Mouse (Mus musculus): ENCODE measurements around the gene Tmtc1.

DNA sequence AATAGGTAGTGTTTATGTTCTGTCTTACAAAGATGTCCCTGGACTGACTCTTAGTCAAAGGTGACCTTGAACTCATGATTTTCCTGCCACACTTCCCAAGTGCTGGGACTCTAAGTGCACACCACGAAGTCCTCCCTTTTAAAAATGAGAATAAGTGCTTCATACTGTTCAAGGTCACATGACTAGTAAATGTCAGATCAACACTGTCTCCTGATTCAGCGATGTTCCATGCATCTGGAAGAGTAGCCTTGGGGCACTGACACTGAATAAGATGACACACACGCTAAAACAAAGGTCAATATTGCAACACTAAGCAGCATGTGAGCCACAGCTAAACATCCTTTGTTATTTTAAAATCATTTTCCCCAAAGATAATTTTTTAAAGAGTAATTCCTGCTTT lies 139.0 kb downstream of the Tmtc1 start:
- TF ChIP-seq EP300 (IDR thresholded peaks at IDR 0.05; ENCODE audit: insufficient read depth, low read depth, low read length) (no peak), CTCF (IDR thresholded peaks at IDR 0.05; ENCODE audit: low read depth, low read length) (no peak), POLR2A (IDR thresholded peaks at IDR 0.05; ENCODE audit: insufficient read depth, low read length) (no peak)

Measured in ES-Bruce4 (cell line).